Mouse (Mus musculus) testis, adult 2 months (tissue): ENCODE measurements around the gene Taf1b.

Source experiments
- CTCF ChIP-seq: fragments of 200-500 bp; IDR thresholded peaks from 2 replicates; pipeline ENCODE4 v1.5.1; 2012; ENCODE audit warnings: low read depth, mild to moderate bottlenecking, inconsistent platforms, low read length, moderate library complexity; ENCODE audit not compliant: control insufficient read depth, insufficient read depth, insufficient replicate concordance
- POLR2A ChIP-seq: fragments of 200-500 bp; IDR thresholded peaks from 2 replicates; pipeline ENCODE4 v1.6.1; 2012; ENCODE audit warnings: low read depth, mild to moderate bottlenecking, inconsistent platforms, low read length, moderate library complexity; ENCODE audit not compliant: control insufficient read depth

DNA sequence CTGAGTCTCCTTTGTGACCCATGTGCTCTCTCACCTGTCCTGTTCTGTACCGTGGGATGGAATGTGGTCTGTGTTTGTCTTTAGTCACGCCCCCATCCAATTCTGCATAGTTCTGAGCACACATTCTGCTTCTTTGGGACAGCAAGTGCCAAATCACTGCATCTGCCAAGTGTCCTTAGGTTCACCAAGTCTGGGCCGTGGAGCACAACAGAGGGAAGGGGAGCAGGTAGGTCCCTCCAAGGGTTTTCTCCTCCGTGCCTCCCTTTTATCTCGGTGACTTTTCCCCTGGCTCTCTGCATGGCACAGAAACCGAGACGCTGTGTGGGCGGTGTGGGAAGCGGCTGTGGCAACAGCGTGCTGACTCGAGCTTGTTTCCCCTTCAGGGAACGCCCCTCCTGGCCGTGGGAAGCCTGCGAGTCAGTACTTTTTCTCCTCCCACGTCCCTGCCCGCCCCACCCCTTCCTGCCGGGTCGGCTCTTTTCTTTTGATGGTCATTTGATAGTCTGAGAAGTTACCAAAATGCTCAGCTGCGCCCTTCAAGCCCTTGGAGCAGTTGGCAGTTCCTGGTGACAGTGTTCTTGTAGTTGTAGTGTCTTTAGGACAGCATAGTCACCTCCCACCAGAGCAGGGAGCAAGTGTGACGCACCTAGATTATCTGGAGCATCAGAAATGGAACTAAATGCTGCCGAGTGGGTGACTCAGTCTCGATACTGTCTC lies 95.0 kb downstream of the Taf1b start:
- no peak for TF ChIP-seq CTCF
- no peak for TF ChIP-seq POLR2A
